Mouse (Mus musculus): ENCODE results near the gene Cdc26.

DNA sequence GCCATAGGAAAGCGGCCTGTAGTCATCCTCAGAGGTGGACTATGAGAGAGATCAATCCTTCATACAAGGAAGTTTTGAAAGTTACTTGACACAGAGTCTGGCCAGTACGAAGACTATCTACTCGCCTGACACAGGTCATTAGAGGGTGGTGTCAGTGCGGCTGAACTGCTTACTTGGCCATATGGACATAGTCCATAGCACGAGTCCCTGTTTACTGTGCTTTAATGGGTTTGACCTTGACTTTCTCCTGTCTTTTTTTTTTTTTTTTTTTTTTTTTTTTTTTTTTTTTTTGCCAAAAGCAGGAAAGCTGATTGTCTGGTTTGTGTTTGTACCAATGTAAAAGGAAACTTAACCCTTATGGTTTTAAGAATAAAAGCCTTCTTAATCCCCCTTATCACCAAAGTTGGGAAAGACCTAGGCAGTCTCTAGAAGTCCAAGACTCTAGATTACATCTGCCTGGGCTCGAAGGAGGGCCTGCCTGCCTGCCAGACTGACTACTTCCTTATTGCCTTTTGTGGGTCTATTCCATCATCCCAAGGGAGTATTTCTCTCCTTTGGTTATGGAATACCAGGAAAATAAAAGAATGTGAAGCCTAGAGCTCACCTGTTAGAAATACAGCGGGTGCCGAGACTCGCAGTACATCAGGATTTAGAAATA lies 28.6 kb downstream of the Cdc26 start:
- TF ChIP-seq CTCF (conservative IDR thresholded peaks at IDR 0.05; ENCODE audit: insufficient read depth, insufficient read length, low read depth, low read length) = no peak
- TF ChIP-seq POLR2A (IDR thresholded peaks at IDR 0.05; ENCODE audit: low read depth, low read length) = no peak

All from kidney, adult 2 months (tissue).